Mouse (Mus musculus) T-helper 17 cell (primary cell): ENCODE measurements around the gene Klhl32.
"Not testable (repeated sequence)": the region's sequence is repeated elsewhere in the genome, so short reads cannot be mapped to it uniquely, and the experiment has no call there.

Experiments used
- in situ Hi-C, 2 experiments: fragments of 300-600 bp; cut with MboI, MseI; formaldehyde crosslinking; loops; 1 replicate in 1 of 2; 2 replicates in 1 of 2; pipeline ENCODE4 v1.15.1; 2025; ENCODE audit warnings: high pct_unique_total_duplicates in 2 of 2

Gene Klhl32

DNA sequence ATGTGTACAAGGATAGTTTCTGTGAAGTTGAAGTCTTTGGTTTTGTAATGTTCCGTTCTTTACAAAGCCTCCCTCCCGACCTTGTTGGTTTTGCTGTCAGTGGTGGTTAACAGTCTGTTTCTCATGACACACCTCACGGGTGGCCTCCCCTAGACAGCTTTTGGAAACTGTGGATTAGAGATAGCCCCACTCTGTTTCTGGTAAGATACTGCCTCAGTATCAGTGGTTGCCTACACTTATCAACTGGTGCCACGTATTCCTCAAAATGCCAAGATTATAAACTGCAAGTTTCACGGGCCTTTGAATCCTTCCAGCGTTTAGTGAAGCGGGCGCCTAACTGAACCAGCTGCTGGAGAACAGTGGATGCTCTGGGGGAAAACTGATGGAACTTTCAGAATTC, 206.2 kb downstream of the Klhl32 start:
- in situ Hi-C loops, result not testable (repeated sequence)

DNA sequence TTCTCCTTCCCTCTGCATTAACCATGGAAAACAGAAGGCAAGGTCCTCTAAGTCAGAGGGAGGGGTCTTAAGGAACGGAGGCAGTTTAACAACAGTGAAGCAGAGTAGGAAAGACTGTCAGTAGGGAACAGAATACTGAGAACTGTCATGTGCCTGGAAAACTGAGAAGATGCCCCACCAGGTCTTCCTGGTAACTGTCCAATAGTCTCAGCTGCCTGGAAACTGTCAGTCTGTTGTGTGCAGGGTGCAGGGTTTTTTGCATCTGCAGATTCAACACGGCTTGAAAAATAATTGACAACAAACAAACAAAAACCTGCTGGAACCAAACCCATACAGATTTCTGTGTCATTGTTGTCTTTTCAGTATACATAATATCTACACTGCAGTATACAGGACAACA, 208.6 kb downstream of the Klhl32 start:
- in situ Hi-C loops, result no loop called here

DNA sequence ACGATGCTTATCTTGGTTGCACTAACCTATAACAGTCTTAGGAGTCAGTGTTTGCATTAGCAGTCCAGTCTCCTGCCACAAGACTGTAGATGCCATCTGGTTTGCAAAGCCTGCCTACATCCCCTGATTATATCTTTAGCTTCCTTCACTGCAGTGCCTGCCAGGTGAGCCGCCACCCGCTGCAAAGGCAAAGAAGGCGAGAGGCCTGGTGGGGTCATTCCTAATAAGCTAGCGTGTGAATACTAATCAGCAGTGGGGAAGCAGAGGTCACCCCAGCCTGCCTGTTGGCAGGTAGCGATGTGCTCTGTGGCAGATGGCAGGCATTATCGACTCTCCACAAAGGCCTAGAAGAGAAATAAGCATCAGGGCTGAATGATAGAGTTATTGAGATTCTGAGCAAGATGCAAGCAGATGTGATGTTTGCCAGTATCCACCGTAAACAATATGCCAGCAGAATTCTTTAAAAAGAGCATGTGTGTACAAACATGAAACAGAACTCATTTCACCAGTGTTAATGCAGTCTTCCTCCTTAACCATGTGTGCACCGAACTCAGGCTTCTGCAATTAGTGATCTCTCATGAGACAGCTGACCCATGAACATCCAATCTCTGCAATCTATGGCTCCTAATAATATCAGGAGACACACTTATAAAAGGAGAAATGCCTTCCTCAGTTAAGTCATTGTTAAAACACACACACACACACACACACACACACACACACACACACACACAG, 219.6 kb downstream of the Klhl32 start:
- in situ Hi-C loops, result no loop called here

DNA sequence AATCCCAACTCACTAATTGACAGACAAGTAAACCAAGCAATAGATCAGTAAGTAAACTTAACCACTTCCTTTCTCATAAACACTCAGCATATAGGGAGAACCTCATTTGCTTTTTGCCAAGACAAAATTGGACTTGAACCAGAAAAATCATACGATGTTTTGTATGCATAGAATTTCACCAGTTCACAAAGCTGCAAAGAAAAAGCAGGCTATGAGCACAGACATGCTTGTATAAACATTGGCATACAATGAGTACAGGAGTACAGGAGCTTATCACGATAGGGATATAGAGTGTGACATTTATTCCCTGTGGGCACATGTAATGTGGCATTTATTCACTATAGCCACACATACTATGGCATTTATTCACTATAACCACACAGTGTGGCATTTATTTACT, 220.5 kb downstream of the Klhl32 start:
- in situ Hi-C loops, result no loop called here

DNA sequence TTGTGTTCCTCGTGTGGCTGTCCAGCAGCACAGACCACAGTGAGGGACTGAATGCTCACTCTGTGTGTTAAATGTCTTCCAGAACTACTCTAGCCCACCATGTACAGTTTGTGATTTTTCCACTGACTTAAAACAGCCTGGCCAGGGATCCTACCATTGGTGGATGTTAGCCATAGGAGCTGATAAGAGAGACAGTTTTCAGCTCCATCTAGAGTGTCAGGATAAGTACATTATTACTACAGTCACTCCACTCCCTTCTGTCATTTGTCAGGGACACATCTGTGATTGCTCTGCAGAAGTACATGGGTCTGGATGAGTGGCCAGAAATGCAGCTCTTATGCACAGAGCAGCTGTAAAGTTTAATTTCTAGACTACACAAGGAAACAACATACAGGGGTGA, 223.1 kb downstream of the Klhl32 start:
- in situ Hi-C loops, result no loop called here

DNA sequence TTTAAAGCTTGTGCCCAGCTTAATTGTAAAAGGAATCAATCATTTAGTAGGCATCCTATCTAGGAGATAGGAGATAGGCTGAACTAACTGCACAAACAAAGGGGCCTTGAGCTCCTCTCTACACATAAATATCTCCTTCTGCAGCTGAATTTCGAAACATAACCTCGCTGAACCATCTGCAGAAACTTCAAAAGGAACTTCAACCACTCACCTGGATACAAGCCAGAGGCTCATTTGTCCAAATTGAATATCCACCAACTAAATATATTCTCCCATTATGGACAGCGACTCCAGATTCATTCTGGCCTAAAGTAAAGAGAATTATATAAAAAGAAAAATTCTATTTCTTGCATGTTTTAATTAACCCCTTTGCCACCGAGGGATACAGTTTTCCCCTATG, 224.2 kb downstream of the Klhl32 start:
- in situ Hi-C loops, result no loop called here

DNA sequence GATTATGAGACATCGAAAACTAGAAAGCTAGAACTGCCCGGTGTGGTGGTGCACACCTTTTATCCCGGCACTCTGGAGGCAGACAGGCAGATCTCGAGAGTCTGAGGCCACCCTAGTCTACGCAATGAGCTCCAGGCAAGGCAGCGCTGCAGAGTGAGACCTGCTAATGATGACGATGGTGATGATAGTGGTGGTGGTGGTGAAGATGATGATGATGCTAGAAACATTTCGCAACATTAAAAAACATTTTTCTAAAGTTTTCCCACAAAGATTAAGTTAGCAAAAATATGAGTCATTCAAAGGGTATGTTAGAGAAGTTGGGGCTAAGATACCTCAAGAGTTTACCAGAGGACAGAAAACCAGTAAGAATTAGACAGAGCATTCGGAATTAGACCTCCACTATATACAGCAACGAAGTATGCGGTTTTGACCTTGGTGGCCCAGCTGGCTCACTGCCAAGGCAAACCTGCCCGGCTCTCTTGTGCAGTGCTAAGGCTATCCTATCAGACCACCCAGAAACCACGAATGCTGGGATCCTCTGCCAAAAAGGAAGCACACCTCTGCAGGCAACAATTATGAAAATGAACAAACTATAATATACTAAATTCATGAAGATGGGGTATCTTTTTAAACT, 224.9 kb downstream of the Klhl32 start:
- in situ Hi-C loops, result no loop called here

DNA sequence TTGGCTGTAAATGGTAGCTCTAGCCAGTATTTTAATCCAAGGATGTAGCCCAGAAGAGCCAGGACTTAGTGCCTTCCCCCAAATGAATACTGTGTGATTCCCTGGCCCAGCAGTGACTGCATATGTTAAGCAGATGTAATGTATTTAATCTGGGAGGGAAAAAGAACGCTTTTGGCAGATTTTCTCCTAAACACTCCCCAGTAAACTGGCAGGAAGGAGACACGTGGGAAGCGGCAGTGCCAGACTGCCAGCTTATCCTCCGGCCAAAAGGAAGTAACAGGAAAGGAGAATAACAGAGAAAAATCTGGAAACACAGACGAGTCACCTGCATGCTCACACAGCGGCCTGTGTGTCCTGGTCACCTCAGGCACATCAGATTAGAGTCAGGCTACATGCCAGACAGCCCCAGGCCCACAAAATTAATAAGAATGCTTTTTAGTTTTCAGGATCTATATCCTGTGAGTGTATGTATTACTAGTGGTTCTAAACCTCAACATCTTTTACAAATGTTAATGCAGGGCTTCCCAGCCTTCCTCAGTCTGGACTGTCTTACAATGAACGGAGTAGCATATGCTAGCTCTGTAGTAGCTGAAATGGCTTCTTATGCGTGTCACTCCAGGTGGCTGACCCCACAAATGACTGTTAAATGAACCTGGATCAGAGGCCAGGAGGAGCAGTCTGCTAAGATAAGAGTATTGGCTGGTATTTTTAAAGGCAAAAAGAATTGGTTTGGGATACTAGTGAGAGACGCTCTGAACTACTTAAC, 229.3 kb downstream of the Klhl32 start:
- in situ Hi-C loops, result loop anchor here in 1 of 2 experiments (25.0 kb wide), 2 partner anchors 266 to 759 kb away; partner anchors contain the start of gene Ndufaf4

DNA sequence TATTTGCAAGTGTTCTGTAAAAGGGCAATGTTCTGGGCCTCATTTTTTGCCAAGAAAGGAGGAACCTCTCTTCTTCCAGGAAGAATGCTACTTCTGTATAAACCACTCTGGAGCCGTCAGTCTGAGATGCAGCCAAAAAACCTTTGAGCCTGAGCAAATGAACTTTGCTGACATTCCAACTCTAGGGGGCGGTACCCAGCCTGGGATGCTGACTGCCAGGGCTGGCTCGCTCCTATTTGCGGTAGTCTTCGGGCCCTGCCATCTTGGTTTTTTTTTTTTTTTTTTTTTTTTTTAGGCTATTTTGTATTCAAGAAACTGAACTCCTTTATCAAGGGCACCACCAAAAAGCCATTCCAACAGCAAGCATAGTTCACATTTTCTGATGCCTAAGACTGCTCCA, 230.5 kb downstream of the Klhl32 start:
- in situ Hi-C loops, result loop anchor here in 1 of 2 experiments (25.0 kb wide), 2 partner anchors 267 to 758 kb away; partner anchors contain the start of gene Ndufaf4

DNA sequence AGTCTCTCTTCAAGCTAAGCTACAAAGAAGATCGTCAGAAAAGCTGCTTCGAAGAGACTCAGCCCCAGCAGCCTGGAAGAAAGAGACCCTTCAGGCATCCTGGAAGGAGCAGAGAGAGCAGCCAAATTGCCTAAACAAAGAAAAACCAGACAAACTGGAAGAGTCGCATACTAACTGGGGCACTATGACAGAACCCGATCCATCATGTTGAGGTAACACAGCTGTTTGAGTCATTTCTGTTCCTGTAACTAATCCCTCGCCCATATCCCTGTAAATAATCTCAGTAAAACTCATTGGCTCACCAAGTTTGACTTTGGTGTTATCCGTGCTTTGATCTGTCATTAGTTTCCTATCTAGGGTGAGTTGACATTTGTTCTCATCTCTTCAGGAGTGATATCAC, 230.9 kb downstream of the Klhl32 start:
- in situ Hi-C loops, result loop anchor here in 1 of 2 experiments (25.0 kb wide), 2 partner anchors 267 to 758 kb away; partner anchors contain the start of gene Ndufaf4

DNA sequence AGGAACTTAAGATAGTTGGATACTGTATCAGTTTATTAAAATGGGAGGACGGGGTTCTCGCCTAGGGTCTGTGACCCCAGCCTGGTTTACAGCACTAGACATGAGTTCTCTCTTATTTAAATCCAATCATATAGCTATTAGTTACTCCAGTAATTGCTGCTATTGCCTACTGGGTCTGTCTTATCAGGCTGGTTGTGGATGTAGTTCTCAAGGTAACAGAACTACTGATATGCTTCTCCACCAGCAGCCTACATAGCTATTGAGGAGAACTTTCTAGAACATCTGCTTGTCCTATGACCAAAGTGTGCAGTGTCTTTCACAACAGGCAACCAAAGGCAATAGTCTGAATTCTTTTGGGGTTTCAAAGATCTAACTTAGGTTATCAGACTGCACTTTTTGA, 241.4 kb downstream of the Klhl32 start:
- in situ Hi-C loops, result loop anchor here in 1 of 2 experiments (25.0 kb wide), 2 partner anchors 278 to 747 kb away; partner anchors contain the start of gene Ndufaf4

DNA sequence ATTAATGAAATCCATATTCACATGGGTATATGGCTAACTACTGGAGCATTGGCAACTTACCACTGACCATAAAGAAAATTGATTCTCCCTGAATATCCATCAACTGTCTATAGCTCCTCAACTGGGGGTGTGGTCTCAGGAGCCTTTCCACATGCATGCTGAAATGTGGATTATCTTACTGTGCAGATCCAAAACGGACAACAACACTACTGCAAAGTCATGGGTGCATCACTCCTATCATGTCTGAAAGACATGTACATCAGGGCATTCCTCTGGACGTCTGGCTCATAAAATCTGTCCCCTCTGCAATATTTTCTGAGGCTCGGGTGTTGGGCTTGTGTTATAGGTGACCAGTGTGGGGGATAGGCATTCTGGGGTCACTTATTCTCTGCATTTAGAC, 241.8 kb downstream of the Klhl32 start:
- in situ Hi-C loops, result loop anchor here in 1 of 2 experiments (25.0 kb wide), 2 partner anchors 278 to 747 kb away; partner anchors contain the start of gene Ndufaf4

DNA sequence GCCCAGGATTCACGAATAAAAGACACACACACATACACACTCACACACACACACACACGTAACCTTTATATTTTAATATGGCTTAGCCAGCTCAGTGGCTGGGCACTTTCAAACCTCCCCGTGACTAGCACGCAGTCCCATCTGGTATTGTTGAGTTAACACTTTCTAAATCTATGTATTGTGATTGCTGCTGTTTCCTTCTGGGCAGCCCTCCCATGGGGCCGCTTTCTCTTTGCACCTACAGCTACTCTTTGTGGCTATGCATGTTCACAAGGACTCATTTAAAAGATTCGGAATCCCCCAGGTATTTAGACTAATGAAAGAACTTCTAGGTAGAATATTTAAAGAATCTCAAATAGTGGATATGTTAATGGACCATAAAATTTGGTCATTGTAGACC, 249.2 kb downstream of the Klhl32 start:
- in situ Hi-C loops, result loop anchor here in 1 of 2 experiments (25.0 kb wide), 2 partner anchors 286 to 739 kb away; partner anchors contain the start of gene Ndufaf4

DNA sequence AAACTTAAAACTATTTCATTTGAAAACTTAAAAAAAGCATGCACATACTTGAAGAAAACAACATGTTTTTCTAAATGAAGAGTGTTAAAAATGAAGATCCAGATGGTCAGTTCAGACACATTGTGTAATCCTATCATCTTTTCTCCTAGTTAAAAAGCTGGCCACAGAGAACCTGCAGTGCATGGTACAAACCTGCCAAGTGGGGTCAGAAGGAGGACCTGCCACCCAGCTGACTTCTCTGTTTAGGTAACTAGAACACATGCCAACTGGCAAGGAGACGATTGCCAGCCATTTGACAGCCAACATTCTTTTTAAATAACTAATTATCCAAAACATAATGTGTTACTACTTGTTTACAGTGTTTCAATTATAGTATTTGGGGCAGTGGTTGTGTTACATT, 252.3 kb downstream of the Klhl32 start:
- in situ Hi-C loops, result no loop called here

DNA sequence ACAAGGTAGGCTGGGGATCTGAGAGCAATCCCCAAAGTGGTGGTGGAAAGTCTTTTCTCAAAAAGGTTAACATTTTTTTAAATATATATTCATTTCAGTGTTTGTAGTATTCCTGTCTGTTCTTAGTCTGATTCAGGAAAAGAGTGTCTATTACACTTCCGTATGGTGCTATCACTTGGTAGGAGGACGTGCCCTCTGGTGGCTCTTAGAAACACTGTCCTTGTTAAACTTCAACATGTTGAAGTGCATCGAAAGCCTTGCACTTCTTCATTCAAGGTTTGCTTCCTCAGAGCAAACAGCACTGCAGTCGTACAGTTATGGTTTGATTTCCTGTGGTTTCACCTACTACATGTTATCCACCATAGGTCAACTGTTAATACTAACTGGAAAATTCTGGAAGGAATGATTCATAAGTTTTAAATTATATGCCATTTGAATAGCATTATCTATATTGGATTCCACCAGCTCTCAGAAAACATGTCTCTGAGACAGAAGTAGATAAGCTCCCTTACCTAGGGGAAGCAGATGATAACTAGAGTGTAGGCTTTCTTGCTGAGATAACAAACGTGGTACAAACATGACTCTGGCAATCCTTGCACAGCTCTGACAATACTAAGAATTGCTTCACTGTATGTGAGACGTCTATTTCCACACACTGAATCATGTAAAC, 253.8 kb downstream of the Klhl32 start:
- in situ Hi-C loops, result no loop called here

DNA sequence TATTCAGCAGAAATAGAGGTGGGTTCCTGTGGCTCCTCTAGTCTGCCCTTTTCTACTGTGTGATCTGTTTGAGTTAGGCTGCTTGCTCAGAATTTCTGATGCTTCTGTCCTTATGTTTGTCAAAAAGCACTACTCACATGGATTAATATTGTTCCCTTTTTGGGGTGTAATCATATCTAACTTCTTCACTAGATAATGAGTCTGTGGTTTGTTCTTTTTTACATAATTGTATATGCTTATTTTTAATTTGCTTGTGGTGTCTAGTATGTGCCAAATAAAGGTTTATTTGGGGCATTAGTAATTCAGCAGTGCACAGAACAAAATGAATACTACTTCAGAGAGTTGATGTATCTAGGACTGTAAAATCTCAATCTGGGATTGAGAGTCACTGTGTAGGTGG, 256.1 kb downstream of the Klhl32 start:
- in situ Hi-C loops, result no loop called here

DNA sequence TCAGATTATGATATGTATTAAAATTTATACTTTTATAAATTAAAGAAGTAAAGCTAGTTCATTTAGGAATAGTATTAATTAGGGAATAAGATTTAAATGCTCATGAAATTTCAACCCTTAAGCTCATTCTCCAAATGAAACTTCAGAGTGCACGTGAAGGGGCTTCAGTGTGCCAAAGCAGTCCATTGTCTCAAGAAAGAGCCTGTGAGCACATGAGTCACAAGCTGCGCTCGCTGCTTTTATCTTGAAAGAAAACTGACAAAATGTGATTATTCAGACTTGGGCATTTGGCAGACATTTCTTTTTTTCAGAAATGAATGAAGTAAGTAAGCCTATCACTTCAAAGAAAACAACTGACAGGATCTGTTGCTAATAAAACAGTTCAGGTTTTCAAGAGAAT, 266.9 kb downstream of the Klhl32 start:
- in situ Hi-C loops, result no loop called here

DNA sequence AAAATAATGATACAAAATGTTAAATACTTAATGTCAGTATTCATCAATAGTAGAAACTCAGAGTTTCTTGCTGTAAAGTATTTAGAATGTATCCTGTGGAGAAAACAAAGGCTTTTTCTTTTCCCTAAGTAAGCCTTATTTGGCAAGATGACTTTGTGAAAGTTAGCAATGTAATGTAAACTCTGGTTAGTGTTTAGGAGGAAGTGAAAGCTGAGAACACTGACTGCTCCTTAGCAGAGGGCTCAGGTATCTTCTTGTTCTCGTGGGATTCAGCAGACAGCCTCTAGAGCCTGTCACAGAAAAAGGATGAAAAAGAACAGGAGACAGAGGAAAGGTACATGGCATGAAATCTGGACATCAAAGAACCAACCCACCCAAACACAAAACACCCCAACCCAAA, 268.6 kb downstream of the Klhl32 start:
- in situ Hi-C loops, result no loop called here

DNA sequence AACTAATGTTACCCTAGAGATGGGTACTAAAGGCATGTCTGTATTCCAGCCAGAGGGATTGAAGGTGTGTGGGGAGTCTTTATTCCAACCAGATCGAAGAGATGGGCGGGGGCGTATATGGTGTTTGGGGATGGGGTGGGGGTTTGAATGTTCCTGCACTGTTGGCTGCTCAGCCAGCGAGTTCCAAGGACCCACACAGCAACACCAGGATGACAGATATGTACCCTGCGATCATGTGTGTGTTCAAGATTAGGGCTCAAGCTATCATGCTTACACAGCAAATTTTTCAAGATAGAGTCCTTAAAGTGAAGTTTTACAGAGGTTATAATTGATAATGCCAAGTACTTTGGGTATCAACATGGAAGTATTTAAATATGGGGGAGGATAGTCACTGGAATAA, 273.3 kb downstream of the Klhl32 start:
- in situ Hi-C loops, result no loop called here

DNA sequence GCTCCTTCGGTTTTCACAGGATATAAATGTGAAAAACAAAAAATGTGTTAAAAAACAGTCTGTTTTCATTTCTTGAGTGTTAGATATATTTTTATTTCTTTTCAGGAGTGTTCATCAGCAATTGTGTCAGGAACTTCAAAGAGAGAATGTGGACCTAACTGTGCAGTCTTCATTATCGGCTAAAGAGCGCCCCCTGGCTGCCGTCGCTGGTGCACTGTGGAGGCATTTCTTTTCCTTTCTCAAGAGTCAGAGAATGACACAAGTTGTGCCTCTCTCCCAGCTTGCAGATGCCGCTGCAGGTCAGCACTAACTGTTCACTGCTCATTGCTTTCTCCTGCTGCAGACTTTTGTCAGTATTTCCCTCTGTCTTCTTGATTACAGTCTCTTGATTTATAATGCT, 276.6 kb downstream of the Klhl32 start:
- in situ Hi-C loops, result no loop called here

DNA sequence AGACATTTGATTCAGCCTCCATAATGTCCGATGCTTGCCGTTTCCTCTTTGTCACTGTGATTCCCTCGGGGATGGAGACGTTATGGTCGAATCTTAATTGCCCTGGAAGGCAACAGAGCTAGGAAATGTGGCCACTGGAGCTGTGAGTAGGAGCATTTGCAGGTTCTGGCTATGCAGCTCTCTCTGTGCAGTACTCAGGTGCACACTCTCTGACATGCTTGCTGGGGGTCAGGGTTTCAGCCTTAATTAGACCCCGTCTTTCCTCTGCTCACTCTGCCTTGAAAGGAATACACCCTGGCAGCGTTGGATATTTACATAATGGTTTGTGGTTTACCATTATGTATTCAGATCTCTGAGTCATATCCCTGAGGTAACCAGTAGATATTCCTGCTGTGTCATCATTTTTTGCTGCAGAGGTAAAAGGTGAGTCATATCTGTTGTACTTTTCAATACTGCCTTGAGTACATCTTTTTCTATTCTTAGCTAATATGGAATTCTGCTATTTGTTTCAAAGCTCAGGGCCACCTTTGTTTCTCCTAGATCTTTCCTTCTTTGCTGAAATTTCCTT, 281.9 kb downstream of the Klhl32 start:
- in situ Hi-C loops, result no loop called here
